Comparison of ENCODE assay signal across 19 mouse cellular contexts in genomic region chr12:118887964-118888363, GRCm38 (mm10). TPM values are rescaled to one million over a fixed set of nuclear protein-coding genes. Genes with fewer than 3 reads are reported as not detected.
DNase-seq lines count a peak whose midpoint lies in the region; ATAC-seq and TF ChIP-seq lines count a peak whose summit lies in the region.
"Had no signal": no experiment of that assay in that cellular context is flagged by ENCODE, and none has a peak within 500 bp of the region (broad histone marks: within the 10 kb centered on the region; RNA-seq: fewer than 3 reads in every experiment).

No protein-coding gene starts in this region.

- 45% methylated on average over 2 of the region's 2 CpGs for WGBS in lung, embryonic 16.5 days
- WGBS in cerebellum, adult 2 months, result 20% methylated on average over 2 of the region's 2 CpGs

- no peaks in the 10 kb centered on the region for H3K9me3 ChIP-seq in lung, embryonic 16.5 days (ENCODE audit: control insufficient read depth, low read length)
- H3K9me3 ChIP-seq: heart, embryonic 15.5 days; hindbrain, embryonic 15.5 days; midbrain, embryonic 15.5 days had no signal

- DNase-seq in kidney, adult 9 months, result peak; percentile 4
- no peak for DNase-seq in kidney, postnatal 36 days
- peak; percentile 8 for DNase-seq in urinary bladder, postnatal 25 days (ENCODE audit: low spot score)
- DNase-seq in urinary bladder, postnatal 10 days (ENCODE audit: low spot score), result no peak
- no peak for DNase-seq in frontal cortex, postnatal 14 days (ENCODE audit: low spot score in 2 of 2)
- no peak for DNase-seq in cerebellum, adult 2 months
- DNase-seq: cerebellum, postnatal 14 days; kidney, adult 11 months; layer of hippocampus, adult 9-11 months; liver had no signal

- no peak overlapping the region for H3K27ac ChIP-seq in lung, embryonic 16.5 days (ENCODE audit: low read length)
- no peak overlapping the region for H3K27ac ChIP-seq in cerebellum, adult 2 months (ENCODE audit: insufficient read depth, low read length)
- H3K27ac ChIP-seq: heart, embryonic 15.5 days; hindbrain, embryonic 15.5 days; midbrain, embryonic 15.5 days had no signal

- no peak overlapping the region for H3K4me3 ChIP-seq in lung, embryonic 16.5 days (ENCODE audit: low read length)
- H3K4me3 ChIP-seq in cerebellum, adult 2 months (replicated peaks; ENCODE audit: insufficient read depth, low read depth, low read length), result no peak overlapping the region
- H3K4me3 ChIP-seq: heart, embryonic 15.5 days; hindbrain, embryonic 15.5 days; midbrain, embryonic 15.5 days had no signal

- H3K27me3 ChIP-seq in lung, embryonic 16.5 days (ENCODE audit: control insufficient read depth, insufficient read depth, low read depth, low read length), result no peaks in the 10 kb centered on the region
- no peaks in the 10 kb centered on the region for H3K27me3 ChIP-seq in cerebellum, adult 2 months (ENCODE audit: control insufficient read depth, insufficient read depth, low read length)
- H3K27me3 ChIP-seq: heart, embryonic 15.5 days; hindbrain, embryonic 15.5 days; midbrain, embryonic 15.5 days had no signal

- no peak for TF ChIP-seq POLR2A in cerebellum, adult 2 months (IDR thresholded peaks at IDR 0.05; ENCODE audit: borderline replicate concordance, insufficient read depth, low read length)

- H3K4me1 ChIP-seq in lung, embryonic 16.5 days (replicated peaks; ENCODE audit: control insufficient read depth, insufficient read depth, low read length), result no peaks in the 10 kb centered on the region
- no peaks in the 10 kb centered on the region for H3K4me1 ChIP-seq in cerebellum, adult 2 months (ENCODE audit: control insufficient read depth, insufficient read depth, low read length)
- H3K4me1 ChIP-seq: heart, embryonic 15.5 days; hindbrain, embryonic 15.5 days; midbrain, embryonic 15.5 days had no signal

- H3K4me2 ChIP-seq in lung, embryonic 16.5 days (ENCODE audit: low read depth, low read length), result no peak overlapping the region
- H3K4me2 ChIP-seq: heart, embryonic 15.5 days; hindbrain, embryonic 15.5 days; midbrain, embryonic 15.5 days had no signal

- no peak for TF ChIP-seq CTCF in cerebellum, adult 2 months (IDR thresholded peaks at IDR 0.05; ENCODE audit: borderline replicate concordance, insufficient read depth, low read depth, low read length)

- H3K9ac ChIP-seq in lung, embryonic 16.5 days (ENCODE audit: low read length), result no peak overlapping the region
- H3K9ac ChIP-seq: heart, embryonic 15.5 days; hindbrain, embryonic 15.5 days; midbrain, embryonic 15.5 days had no signal

- ATAC-seq in lung, embryonic 16.5 days (ENCODE audit: low read depth), result peak; percentile 69
- ATAC-seq in megakaryocyte-erythroid progenitor cell, adult 5-6 weeks (replicated peaks; ENCODE audit: low FRiP score, low TSS enrichment, poor library complexity, severe bottlenecking), result no peak
- ATAC-seq: forebrain, embryonic 14.5 days; midbrain, embryonic 15.5 days; Patski had no signal

- no peaks in the 10 kb centered on the region for H3K36me3 ChIP-seq in lung, embryonic 16.5 days (ENCODE audit: control insufficient read depth, insufficient read depth, low read length)
- H3K36me3 ChIP-seq: heart, embryonic 15.5 days; hindbrain, embryonic 15.5 days; midbrain, embryonic 15.5 days had no signal

RNA-seq across cellular contexts. Expression of gene Sp8, which starts 41.8 kb away (rescaled TPM):
- 0.03 TPM in 1 of 2 replicates, not detected in the other for polyA plus RNA-seq in lung, embryonic 16.5 days (2015; fragmentation: Nextera tagmentation; extraction: Ambion mirVana)
- not detected in 2 replicates for total RNA-seq in megakaryocyte-erythroid progenitor cell, adult 5-6 weeks (2014; fragmentation: Nextera tagmentation)
- total RNA-seq in megakaryocyte-erythroid progenitor cell, adult 5-6 weeks (2017), result not detected in 2 replicates
- 0.08 and 0.13 TPM in 2 replicates for polyA plus RNA-seq in cerebellum, adult 2 months (2012; rRNA removed)
- total RNA-seq: gastrocnemius, adult 8-10 months; megakaryocyte progenitor cell, adult 5-6 weeks had no signal
- polyA plus RNA-seq: heart, embryonic 15.5 days had no signal

Comparison
In these comparisons a context has a peak if more than half of its experiments do, and no peak if none do; other contexts are left out.
1. DNase-seq: peak in kidney, adult 9 months (single experiment) and urinary bladder, postnatal 25 days (single experiment); none in kidney, postnatal 36 days (0 of 2), urinary bladder, postnatal 10 days (single experiment), frontal cortex, postnatal 14 days (0 of 2) and cerebellum, adult 2 months (0 of 2).